Mouse (Mus musculus) forebrain, embryonic 14.5 days (tissue): ENCODE data around the gene Htr2a. TPM values are rescaled to one million over a fixed set of nuclear protein-coding genes. Genes with fewer than 3 reads are reported as not detected.

Experiments used
- ATAC-seq: fragments of 200-750 bp; cut with Nextera tagmentation; 2 replicates; pipeline ENCODE4 v1.8.0; 2017; ENCODE audit warnings: mild to moderate bottlenecking, moderate library complexity
- DNase-seq: peaks from one replicate; pipeline ENCODE4 v3.0.0-alpha.2; 2015; ENCODE audit warnings: low spot score
- H3K27ac ChIP-seq: fragments of 300-500 bp; sonication (generic); 2 replicates; pipeline ENCODE4 v1.5.1; 2014; ENCODE audit warnings: low read depth, mild to moderate bottlenecking, control low read depth, low read length, moderate library complexity
- H3K27me3 ChIP-seq: fragments of 300-500 bp; sonication (generic); replicated peaks from 2 replicates; pipeline ENCODE4 v1.6.1; 2014; ENCODE audit warnings: low read length, control low read depth, mixed read lengths; ENCODE audit not compliant: control insufficient read depth, insufficient read depth
- H3K36me3 ChIP-seq: fragments of 300-500 bp; sonication (generic); 2 replicates; pipeline ENCODE4 v1.6.1; 2014; ENCODE audit warnings: low read length, control low read depth; ENCODE audit not compliant: control insufficient read depth, insufficient read depth
- H3K4me1 ChIP-seq: fragments of 300-500 bp; sonication (generic); 2 replicates; pipeline ENCODE4 v1.6.1; 2014; ENCODE audit warnings: antibody characterized with exemption, low read length, control low read depth; ENCODE audit not compliant: control insufficient read depth, insufficient read depth
- H3K4me2 ChIP-seq: fragments of 300-500 bp; sonication (generic); 2 replicates; pipeline ENCODE4 v1.6.1; 2014; ENCODE audit warnings: mild to moderate bottlenecking, control low read depth, low read length
- H3K4me3 ChIP-seq: fragments of 300-500 bp; sonication (generic); 2 replicates; pipeline ENCODE4 v1.5.1; 2014; ENCODE audit warnings: low read depth, low read length, control low read depth
- H3K9ac ChIP-seq: fragments of 300-500 bp; sonication (generic); 2 replicates; pipeline ENCODE4 v1.6.1; 2014; ENCODE audit warnings: mild to moderate bottlenecking, low read length, control low read depth, moderate library complexity
- H3K9me3 ChIP-seq: fragments of 300-500 bp; sonication (generic); replicated peaks from 2 replicates; pipeline ENCODE4 v1.6.1; 2016; ENCODE audit warnings: low read length, control low read depth, mixed read lengths; ENCODE audit not compliant: control insufficient read depth
- WGBS: fragments of 180-500 bp; shearing (Covaris S2); extraction: QIAGEN DNeasy Blood & Tissue Kit; methylation state at CpG from one replicate; pipeline ENCODE4 v1.1.7; 2014; 5-methylcytosine and 5-hydroxymethylcytosine counted together
- polyA plus RNA-seq: library from polyadenylated mRNA; unstranded; fragments of >200 nt; fragmentation: Nextera tagmentation; extraction: Ambion mirVana; gene quantifications from 2 replicates; pipeline ENCODE4 v1.2.1, GENCODE M21; 2014

Gene Htr2a
- polyA plus RNA-seq, 1 experiment from 2014 or later = 1.8 TPM

GRCm38 (mm10) chr14:74679841-74680240 is 39.2 kb downstream of the Htr2a start:
- Histone ChIP-seq H3K4me1 (no peaks in the 10 kb centered on the region), H3K4me2 (no peak overlapping the region), H3K4me3 (no peak overlapping the region), H3K27me3 (no peaks in the 10 kb centered on the region), H3K9me3 (no peaks in the 10 kb centered on the region), H3K36me3 (no peaks in the 10 kb centered on the region), H3K27ac (no peak overlapping the region), H3K9ac (no peak overlapping the region)
- ATAC-seq (no peak), DNase-seq (no peak)
- WGBS = 77% methylated on average over 5 of the region's 5 CpGs

GRCm38 (mm10) chr14:74684298-74684978 is 43.8 kb downstream of the Htr2a start:
- Histone ChIP-seq H3K4me3 (no peak overlapping the region), H3K4me2 (no peak overlapping the region), H3K4me1 (no peaks in the 10 kb centered on the region), H3K9ac (no peak overlapping the region), H3K27ac (no peak overlapping the region), H3K27me3 (no peaks in the 10 kb centered on the region), H3K9me3 (no peaks in the 10 kb centered on the region), H3K36me3 (no peaks in the 10 kb centered on the region)
- WGBS = 73% methylated on average over 5 of the region's 5 CpGs
- no peak for DNase-seq
- no peak for ATAC-seq

DNA sequence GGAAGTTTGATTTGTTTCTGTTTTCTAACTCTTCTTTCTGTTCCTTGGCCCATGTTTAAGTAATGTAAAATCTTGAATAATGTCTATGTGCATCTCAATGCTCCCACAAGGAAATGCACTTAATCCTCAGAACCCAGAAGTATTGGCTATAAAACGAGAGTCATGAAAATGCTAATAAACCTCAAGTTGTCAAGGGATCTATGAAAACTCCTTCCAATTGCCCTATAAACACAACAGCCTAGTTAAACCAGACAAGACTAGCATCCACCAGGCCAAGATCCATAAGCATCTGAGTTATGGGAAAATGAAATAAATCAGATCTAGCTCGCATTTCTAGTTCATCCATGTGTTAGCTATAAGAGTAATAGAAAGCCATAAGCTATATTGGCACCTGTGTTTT is 51.3 kb downstream of the Htr2a start:
- H3K36me3 ChIP-seq = no peaks in the 10 kb centered on the region
- no peaks in the 10 kb centered on the region for H3K9me3 ChIP-seq
- WGBS = 91% methylated on average over 2 of the region's 2 CpGs
- no peaks in the 10 kb centered on the region for H3K4me1 ChIP-seq
- no peak overlapping the region for H3K4me2 ChIP-seq
- H3K27ac ChIP-seq = no peak overlapping the region
- no peak for ATAC-seq
- H3K27me3 ChIP-seq = no peaks in the 10 kb centered on the region
- no peak overlapping the region for H3K9ac ChIP-seq
- DNase-seq = no peak
- H3K4me3 ChIP-seq = no peak overlapping the region

- H3K4me2 ChIP-seq = no peak overlapping the region
- no peak overlapping the region for H3K9ac ChIP-seq
- WGBS = 76% methylated on average over 4 of the region's 4 CpGs
- H3K9me3 ChIP-seq = no peaks in the 10 kb centered on the region
- no peak for ATAC-seq
- no peaks in the 10 kb centered on the region for H3K4me1 ChIP-seq
- no peak overlapping the region for H3K27ac ChIP-seq
- H3K27me3 ChIP-seq = no peaks in the 10 kb centered on the region
- H3K4me3 ChIP-seq = no peak overlapping the region
- no peaks in the 10 kb centered on the region for H3K36me3 ChIP-seq
- no peak for DNase-seq
These were observed 56.1 kb downstream of the Htr2a start for GRCm38 (mm10) chr14:74696766-74697165.

DNA sequence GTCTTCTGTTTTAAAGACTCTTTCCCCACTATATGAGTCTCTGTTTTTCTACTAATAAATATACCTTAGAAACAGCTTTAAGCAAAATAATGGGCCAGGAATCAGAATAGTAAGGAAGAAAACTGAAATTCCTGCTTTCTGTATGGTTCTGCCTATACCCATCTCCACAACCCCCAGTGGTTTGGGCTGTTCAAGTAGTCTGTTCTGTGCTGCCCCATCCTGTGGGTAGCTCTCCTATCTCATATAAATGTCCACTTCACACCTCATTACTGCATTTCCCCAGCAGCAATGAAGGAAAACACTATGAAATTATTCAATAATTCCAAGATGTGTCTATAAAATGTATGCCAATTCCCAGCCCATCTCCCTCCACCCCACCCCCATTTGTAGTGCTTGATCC is 56.8 kb downstream of the Htr2a start:
- H3K4me2 ChIP-seq = no peak overlapping the region
- H3K27ac ChIP-seq = no peak overlapping the region
- no peaks in the 10 kb centered on the region for H3K4me1 ChIP-seq
- H3K36me3 ChIP-seq = no peaks in the 10 kb centered on the region
- DNase-seq (no peak), ATAC-seq (no peak)
- H3K9ac ChIP-seq = no peak overlapping the region
- no peaks in the 10 kb centered on the region for H3K9me3 ChIP-seq
- no peak overlapping the region for H3K4me3 ChIP-seq
- no peaks in the 10 kb centered on the region for H3K27me3 ChIP-seq

DNA sequence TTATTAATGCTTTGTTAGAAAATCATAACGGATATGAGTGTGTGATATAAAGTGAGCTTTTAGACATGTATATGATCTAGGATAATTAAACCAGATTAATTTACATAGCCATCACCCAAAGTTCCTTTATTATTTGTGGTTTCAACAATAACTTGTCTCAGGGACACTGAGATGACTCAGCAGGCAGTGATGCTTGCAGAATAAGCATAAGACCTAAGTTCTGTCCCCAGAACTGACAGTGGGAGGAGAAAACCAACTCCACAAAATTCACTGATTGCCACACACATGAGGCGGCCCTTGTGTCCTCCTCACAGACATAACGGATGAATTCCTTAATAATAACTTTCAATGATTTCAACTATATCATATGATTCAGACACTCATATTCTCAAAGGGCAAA is 58.6 kb downstream of the Htr2a start:
- no peaks in the 10 kb centered on the region for H3K27me3 ChIP-seq
- H3K4me3 ChIP-seq = no peak overlapping the region
- H3K9me3 ChIP-seq = no peaks in the 10 kb centered on the region
- no peaks in the 10 kb centered on the region for H3K36me3 ChIP-seq
- DNase-seq (no peak), ATAC-seq (no peak)
- no peak overlapping the region for H3K4me2 ChIP-seq
- WGBS = 90% methylated on average over 3 of the region's 3 CpGs
- H3K27ac ChIP-seq = no peak overlapping the region
- no peaks in the 10 kb centered on the region for H3K4me1 ChIP-seq
- H3K9ac ChIP-seq = no peak overlapping the region

GRCm38 (mm10) chr14:74703930-74704329 is 63.3 kb downstream of the Htr2a start:
- Histone ChIP-seq H3K36me3 (no peaks in the 10 kb centered on the region), H3K27me3 (no peaks in the 10 kb centered on the region), H3K9ac (no peak overlapping the region), H3K4me3 (no peak overlapping the region), H3K9me3 (no peaks in the 10 kb centered on the region), H3K4me1 (no peaks in the 10 kb centered on the region), H3K4me2 (no peak overlapping the region), H3K27ac (no peak overlapping the region)
- ATAC-seq (no peak), DNase-seq (no peak)
- 73% methylated on average over 6 of the region's 6 CpGs for WGBS

GRCm38 (mm10) chr14:74709054-74709453 is 68.4 kb downstream of the Htr2a start:
- WGBS = 31% methylated on average over 3 of the region's 3 CpGs
- no peak overlapping the region for H3K27ac ChIP-seq
- no peak overlapping the region for H3K4me2 ChIP-seq
- H3K4me1 ChIP-seq = no peaks in the 10 kb centered on the region
- no peaks in the 10 kb centered on the region for H3K27me3 ChIP-seq
- H3K9ac ChIP-seq = no peak overlapping the region
- peak; percentile 74 for DNase-seq
- H3K4me3 ChIP-seq = no peak overlapping the region
- no peaks in the 10 kb centered on the region for H3K9me3 ChIP-seq
- no peak for ATAC-seq
- H3K36me3 ChIP-seq = no peaks in the 10 kb centered on the region

- no peak for DNase-seq
- Histone ChIP-seq H3K36me3 (no peaks in the 10 kb centered on the region), H3K4me1 (no peaks in the 10 kb centered on the region), H3K9me3 (no peaks in the 10 kb centered on the region), H3K4me3 (no peak overlapping the region), H3K4me2 (no peak overlapping the region), H3K9ac (no peak overlapping the region), H3K27me3 (no peaks in the 10 kb centered on the region), H3K27ac (no peak overlapping the region)
- no peak for ATAC-seq
- WGBS = 78% methylated on average over 3 of the region's 3 CpGs
These were observed 82.9 kb downstream of the Htr2a start for GRCm38 (mm10) chr14:74723541-74723940.
